Mouse (Mus musculus): ENCODE results near the gene Diras1.

DNA sequence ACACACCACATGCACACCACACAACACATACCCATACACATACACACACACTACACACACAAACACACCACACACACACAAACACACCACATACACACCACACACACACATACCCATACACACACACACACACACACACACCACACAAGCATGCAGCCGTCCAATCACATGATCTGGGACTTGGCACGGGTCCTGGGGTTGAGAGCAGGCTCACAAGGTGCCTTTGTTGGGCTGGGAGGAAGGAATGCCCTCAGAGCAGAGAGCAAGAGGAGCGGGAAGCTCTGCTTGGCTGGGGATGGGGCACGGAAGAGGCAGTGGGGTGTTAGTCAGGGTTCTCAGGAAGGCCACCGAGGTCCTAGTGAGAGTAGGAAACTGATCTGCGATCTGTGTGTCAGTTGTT, 14.6 kb downstream of the Diras1 start:
- no peak for TF ChIP-seq EP300 (IDR thresholded peaks at IDR 0.05; ENCODE audit: low read depth)
- TF ChIP-seq CTCF (IDR thresholded peaks at IDR 0.05; ENCODE audit: low read depth) = no peak
